Mouse (Mus musculus) embryonic stem cell, embryonic (primary cell): ENCODE results near the gene Sh3bgrl.
"Not testable (repeated sequence)": the region's sequence is repeated elsewhere in the genome, so short reads cannot be mapped to it uniquely, and the experiment has no call there.

Source experiments
- CTCF ChIA-PET, 4 experiments: fragments of 300-600 bp in 2 of 4; fragments of 350-600 bp in 2 of 4; sonication (Branson Sonifier 250); formaldehyde crosslinking; loops; one replicate each; lab custom pipeline; 2022; ENCODE audit warnings: inconsistent platforms in 2 of 4; lab: Charles Lee
- POLR2A ChIA-PET, 4 experiments: fragments of 300-600 bp in 2 of 4; fragments of 350-600 bp in 2 of 4; sonication (Branson Sonifier 250); formaldehyde crosslinking; loops; one replicate each; lab custom pipeline; 2022; ENCODE audit warnings: antibody characterized with exemption in 4 of 4, inconsistent platforms in 1 of 4; lab: Charles Lee

Sh3bgrl gene

GRCm38 (mm10) chrX:109095245-109096242 is at the start of gene Sh3bgrl:
Gene Sh3bgrl, plus strand, starts transcription at chrX:109095365.
- CTCF ChIA-PET: interaction anchor here in 1 of 4 experiments (0.5 kb wide), 1 partner anchor 19 kb away, joined by 5 read pairs; no protein-coding TSS in a partner anchor

GRCm38 (mm10) chrX:109047773-109048172 is 47.4 kb upstream of the Sh3bgrl start:
- ChIA-PET POLR2A (no interaction called here), CTCF (no interaction called here)

More at GRCm38 (mm10) chrX:109095245-109096242, at the start of gene Sh3bgrl:
- POLR2A ChIA-PET: interaction anchor here in 1 of 4 experiments (0.8 kb wide), 1 partner anchor 82 kb away, joined by 4 read pairs; no protein-coding TSS in a partner anchor

GRCm38 (mm10) chrX:109071719-109072118 is 23.4 kb upstream of the Sh3bgrl start:
- ChIA-PET POLR2A (interaction anchor here in 1 of 4 experiments (0.8 kb wide), 1 partner anchor 11 kb away, joined by 3 read pairs; no protein-coding TSS in a partner anchor), CTCF (no interaction called here)

GRCm38 (mm10) chrX:109075716-109076115 is 19.4 kb upstream of the Sh3bgrl start:
- POLR2A ChIA-PET: interaction anchor here in 1 of 4 experiments (0.6 kb wide), 1 partner anchor 58 kb away, joined by 4 read pairs; no protein-coding TSS in a partner anchor

GRCm38 (mm10) chrX:109076355-109076754 is 18.8 kb upstream of the Sh3bgrl start:
- ChIA-PET POLR2A (interaction anchor here in 1 of 4 experiments (0.6 kb wide), 1 partner anchor 59 kb away, joined by 4 read pairs; no protein-coding TSS in a partner anchor), CTCF (interaction anchor here in 3 of 4 experiments (0.6 to 0.7 kb wide), 5 partner anchors 11 to 262 kb away, joined by 3 to 5 read pairs (median 5); no protein-coding TSS in a partner anchor)

More at GRCm38 (mm10) chrX:109075716-109076115, 19.4 kb upstream of the Sh3bgrl start:
- CTCF ChIA-PET: interaction anchor here in 3 of 4 experiments (0.6 to 0.7 kb wide), 4 partner anchors 20 to 263 kb away, joined by 3 to 5 read pairs (median 4); no protein-coding TSS in a partner anchor

GRCm38 (mm10) chrX:109079354-109079753 is 15.8 kb upstream of the Sh3bgrl start:
- CTCF ChIA-PET, POLR2A ChIA-PET: not testable (repeated sequence)

- ChIA-PET CTCF (interaction anchor here in 1 of 4 experiments (0.6 kb wide), 1 partner anchor 11 kb away, joined by 5 read pairs; no protein-coding TSS in a partner anchor), POLR2A (no interaction called here)
These were observed 8.1 kb upstream of the Sh3bgrl start for GRCm38 (mm10) chrX:109087073-109087472.

- POLR2A ChIA-PET: interaction anchor here in 1 of 4 experiments (0.8 kb wide), 1 partner anchor 81 kb away, joined by 4 read pairs; no protein-coding TSS in a partner anchor
- CTCF ChIA-PET: no interaction called here
These were observed 365 bp upstream of the Sh3bgrl start for GRCm38 (mm10) chrX:109094800-109095199.

GRCm38 (mm10) chrX:109098511-109098910 is 3.3 kb downstream of the Sh3bgrl start:
- POLR2A ChIA-PET: no interaction called here
- CTCF ChIA-PET: no interaction called here

- CTCF ChIA-PET: interaction anchor here in 1 of 4 experiments (0.6 kb wide), 1 partner anchor 24 kb away, joined by 4 read pairs; no protein-coding TSS in a partner anchor
- POLR2A ChIA-PET: interaction anchor here in 1 of 4 experiments (0.7 kb wide), 1 partner anchor 22 kb away, joined by 3 read pairs; no protein-coding TSS in a partner anchor
These were observed 5.3 kb downstream of the Sh3bgrl start for GRCm38 (mm10) chrX:109100441-109100840.

- ChIA-PET CTCF (no interaction called here), POLR2A (no interaction called here)
These were observed 13.1 kb downstream of the Sh3bgrl start for GRCm38 (mm10) chrX:109108117-109108805.

- CTCF ChIA-PET: no interaction called here
- POLR2A ChIA-PET: no interaction called here
These were observed 17.7 kb downstream of the Sh3bgrl start for GRCm38 (mm10) chrX:109112885-109113284.

GRCm38 (mm10) chrX:109113401-109114280 is 18.5 kb downstream of the Sh3bgrl start:
- CTCF ChIA-PET: interaction anchor here in 1 of 4 experiments (0.7 kb wide), 1 partner anchor 33 kb away, joined by 3 read pairs; no protein-coding TSS in a partner anchor
- POLR2A ChIA-PET: no interaction called here

GRCm38 (mm10) chrX:109119829-109120826 is 25.0 kb downstream of the Sh3bgrl start:
- ChIA-PET CTCF (no interaction called here), POLR2A (no interaction called here)

GRCm38 (mm10) chrX:109121161-109121560 is 26.0 kb downstream of the Sh3bgrl start:
- POLR2A ChIA-PET: no interaction called here
- CTCF ChIA-PET: no interaction called here

- ChIA-PET POLR2A (interaction anchor here in 1 of 4 experiments (0.5 kb wide), 1 partner anchor 22 kb away, joined by 3 read pairs; no protein-coding TSS in a partner anchor), CTCF (no interaction called here)
These were observed 27.5 kb downstream of the Sh3bgrl start for GRCm38 (mm10) chrX:109122670-109123069.

GRCm38 (mm10) chrX:109123762-109124161 is 28.6 kb downstream of the Sh3bgrl start:
- ChIA-PET POLR2A (no interaction called here), CTCF (no interaction called here)
